Mouse (Mus musculus): ENCODE measurements at regions not wholly inside any gene's neighbourhood (a gene's known extent, or its start where the extent isn't known, plus 50 kb on each side); places are given as distances from the start of the nearest gene placed in this dataset.
"Not testable (repeated sequence)": the region's sequence is repeated elsewhere in the genome, so short reads cannot be mapped to it uniquely, and the experiment has no call there.

DNA sequence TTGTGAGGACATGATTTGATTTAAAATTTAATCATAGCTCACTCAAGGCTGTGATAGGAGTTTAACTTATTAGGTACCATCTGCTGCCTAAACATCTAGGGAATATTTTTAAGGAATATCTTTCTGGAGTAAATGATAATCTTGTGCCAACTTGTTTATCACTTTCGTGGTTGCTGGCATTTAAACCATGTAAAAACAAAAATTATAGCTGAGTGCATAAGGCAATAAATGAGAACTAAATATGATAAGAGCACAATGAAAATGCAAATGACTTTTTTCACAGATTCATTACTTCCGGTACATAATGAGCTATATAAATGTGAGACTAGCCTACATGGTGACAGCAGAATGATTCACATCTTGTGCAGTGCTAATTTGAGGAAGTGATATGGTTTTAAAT lies 221.8 kb upstream of the Tmprss15 start:
- no peak for DNase-seq

DNA sequence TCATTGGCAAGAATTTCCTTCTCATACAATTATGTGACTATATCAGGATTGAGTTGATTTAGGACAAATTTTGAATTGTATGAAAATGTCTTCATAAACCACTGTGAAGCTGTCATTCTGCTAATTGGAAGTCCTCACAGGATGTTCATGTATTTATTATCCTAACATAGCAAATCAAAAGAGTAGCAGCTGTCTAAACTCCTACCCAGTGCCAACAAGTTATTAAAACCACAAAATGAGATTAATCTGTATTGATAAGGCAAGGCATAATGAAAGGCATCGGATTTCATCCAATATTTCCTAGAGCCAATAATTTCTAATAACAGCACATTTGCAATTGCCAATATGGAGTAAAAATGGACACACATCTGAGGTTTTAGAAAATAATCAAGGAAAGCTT lies 217.6 kb upstream of the Tmprss15 start:
- no peak for DNase-seq

DNA sequence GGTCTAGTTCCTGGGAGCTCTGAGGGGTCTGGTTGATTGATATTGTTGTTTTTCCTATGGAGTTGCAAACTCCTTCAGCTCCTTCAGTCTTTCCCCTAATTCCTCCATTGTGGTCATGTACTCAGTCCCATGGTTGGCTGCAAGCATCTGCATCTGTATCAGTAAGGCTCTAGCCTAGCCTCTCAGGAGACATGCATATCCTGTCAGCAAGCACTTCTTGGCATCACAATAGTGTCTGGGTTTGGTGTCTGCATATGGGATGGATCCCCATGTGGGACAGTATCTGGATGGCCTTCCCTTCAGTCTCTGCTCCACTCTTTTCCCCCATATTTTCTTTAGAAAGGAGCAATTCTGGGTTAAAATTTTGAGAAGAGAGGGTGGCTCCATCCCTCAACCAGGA lies 205.7 kb upstream of the Tmprss15 start:
- DNase-seq: not testable (repeated sequence)

DNA sequence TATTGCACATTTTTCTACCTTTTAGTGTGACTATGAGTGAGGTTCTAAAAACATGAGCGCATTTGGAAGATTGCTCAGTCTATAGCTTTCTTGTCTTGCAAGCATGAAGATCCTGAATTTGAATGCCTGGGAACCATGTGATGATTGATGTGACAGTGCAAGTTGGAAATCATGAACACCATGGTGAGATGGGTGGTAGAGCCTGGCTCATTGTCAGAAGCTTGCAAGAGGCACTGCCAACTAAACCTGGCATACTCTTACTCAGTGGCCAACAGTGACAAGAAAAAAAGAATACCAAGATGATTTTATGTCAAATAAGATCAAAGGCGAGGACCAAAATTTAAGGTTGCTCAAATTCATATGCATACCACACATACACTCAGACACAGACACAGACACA lies 188.1 kb upstream of the Tmprss15 start:
- DNase-seq: no peak

DNA sequence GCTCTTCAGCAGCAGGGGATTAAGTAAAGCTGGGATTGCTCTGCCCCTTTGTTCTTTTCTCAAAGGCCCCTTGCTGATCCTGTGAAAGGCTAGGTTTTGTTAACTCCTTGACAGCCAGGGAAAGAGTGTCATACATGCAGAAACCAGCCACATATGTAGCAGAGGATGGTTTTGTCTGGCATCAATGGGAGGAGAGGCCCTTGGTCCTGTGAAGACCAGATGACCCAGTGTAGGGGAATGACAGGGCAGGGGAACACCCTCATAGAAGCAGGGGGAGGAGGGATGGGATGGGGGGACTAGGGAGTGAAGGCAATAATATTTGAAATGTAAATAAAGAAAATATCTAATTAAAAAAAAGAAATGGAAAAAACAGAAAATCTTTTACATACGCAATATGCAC lies 165.6 kb upstream of the Tmprss15 start:
- DNase-seq: no peak

DNA sequence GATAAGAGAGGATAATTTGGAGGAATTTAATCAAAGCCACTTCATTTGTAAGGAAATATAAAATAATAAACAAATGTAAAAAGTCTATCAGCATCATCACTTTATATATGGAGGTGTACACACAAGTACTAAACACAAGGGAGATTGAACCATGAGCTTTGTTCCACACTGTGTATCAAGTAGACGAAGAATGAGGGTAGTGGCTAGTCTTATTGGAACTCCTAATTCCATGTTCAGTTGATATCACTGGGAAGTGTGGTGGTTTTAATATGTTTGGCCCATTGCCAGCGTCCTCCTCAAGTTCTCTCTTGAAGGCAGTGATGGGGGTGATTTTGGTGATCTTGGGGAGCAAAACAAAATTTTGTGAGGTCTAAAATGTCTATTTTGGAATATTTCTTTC lies 165.2 kb upstream of the Tmprss15 start:
- DNase-seq: no peak

DNA sequence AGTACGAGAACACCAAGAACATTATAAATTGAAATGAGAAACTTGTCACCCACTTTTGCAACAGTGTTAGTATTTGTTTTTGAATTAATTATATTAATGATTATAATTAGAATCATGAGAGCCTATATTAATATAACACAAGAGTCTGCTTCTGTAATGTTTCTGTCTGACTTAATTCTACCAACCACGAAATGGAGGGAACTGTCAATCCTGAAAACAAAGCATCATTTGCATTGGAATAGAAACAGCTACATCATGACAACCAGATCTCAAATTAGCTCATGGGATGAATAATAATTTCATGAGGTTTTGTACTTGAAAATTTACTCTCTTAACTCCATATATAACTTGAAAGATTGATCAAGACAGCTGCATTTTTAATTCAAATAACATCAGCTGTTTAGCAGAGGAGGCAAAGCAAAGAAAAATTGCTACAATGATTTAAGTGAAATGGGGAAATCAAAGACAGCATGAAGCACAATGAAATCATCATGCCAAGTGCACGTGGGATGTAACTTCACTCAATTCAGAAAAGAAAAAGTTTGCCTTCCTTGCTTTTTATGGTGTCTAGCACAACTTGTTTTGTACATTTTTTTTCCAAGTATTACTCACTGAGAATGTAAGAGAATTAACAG lies 150.1 kb upstream of the Tmprss15 start:
- DNase-seq: no peak

DNA sequence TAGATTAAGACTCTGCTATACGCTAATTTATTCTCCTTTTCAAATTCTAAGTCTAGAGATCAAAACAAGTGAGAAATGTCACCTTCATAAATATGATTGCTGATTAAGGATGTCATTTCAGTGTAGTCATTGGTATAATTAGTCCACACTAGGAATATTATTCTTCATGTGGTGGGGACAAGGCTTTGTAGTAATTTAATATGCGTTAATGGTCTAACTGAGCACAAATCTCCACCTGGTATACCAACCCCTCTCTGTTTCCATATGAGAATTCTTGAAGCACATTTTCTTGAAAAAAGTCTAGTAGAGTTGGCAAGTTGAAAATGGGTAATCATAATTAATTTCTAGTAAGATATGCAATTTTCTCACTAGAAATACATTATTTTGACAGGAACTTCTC lies 149.3 kb upstream of the Tmprss15 start:
- no peak for DNase-seq

DNA sequence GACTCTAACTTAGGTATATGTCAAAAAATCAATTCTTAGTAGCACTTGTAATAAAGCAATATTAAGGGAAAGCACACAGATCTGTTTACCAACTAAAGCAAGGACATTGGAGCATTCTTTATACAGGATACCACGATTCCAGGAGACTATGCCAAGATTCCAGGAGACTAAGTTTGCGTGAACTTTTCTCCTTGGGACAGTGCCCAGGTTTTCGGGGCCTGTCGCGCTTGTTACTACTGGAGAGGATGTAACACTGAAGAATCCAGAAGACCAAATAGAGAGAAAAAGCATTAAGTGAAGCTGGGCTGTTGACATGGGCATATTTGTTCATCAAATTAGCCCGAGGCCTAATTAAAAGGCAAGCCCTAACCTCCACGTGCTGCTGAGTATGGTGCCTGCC lies 100.3 kb upstream of the Tmprss15 start:
- no peak for DNase-seq

DNA sequence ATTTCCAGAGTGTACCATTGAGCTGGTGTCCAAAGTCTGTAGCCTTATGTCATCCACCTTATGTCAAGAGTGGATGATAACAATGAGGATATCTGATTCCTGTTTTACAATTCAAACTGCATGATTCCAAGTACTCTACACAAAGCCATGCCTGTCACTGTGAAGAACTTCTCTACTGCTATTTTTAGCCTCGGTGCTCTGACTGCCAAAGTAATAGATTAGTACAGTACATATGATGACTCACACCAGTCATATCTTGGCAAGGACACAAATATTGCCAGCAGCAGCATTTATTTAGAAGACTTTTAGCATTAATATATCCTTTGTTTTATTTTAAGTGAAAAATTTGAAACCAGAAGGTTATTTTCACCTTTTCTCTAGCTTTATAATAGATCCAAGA lies 95.6 kb upstream of the Tmprss15 start:
- peak in 1 of 2 experiments; percentile 10 for DNase-seq

DNA sequence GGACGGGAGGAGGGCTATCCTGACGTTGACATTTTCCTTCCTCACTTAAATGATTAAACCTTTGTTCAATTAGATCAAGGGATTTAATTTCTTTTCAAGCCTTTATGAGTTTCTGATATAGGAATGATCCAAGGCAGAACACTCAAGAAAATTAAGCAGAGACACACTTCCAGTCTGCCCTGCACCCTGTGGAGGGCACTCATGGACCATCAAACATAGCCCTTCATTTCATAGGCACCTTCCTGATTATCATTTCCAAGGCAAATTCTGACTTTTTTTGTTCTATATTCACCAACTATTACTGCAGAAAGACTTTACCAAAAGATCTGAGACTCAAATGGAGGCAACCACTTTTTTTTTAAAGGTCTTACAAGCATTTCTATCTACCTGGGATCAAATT lies 91.6 kb upstream of the Tmprss15 start:
- DNase-seq: peak; percentile 30 to 44

DNA sequence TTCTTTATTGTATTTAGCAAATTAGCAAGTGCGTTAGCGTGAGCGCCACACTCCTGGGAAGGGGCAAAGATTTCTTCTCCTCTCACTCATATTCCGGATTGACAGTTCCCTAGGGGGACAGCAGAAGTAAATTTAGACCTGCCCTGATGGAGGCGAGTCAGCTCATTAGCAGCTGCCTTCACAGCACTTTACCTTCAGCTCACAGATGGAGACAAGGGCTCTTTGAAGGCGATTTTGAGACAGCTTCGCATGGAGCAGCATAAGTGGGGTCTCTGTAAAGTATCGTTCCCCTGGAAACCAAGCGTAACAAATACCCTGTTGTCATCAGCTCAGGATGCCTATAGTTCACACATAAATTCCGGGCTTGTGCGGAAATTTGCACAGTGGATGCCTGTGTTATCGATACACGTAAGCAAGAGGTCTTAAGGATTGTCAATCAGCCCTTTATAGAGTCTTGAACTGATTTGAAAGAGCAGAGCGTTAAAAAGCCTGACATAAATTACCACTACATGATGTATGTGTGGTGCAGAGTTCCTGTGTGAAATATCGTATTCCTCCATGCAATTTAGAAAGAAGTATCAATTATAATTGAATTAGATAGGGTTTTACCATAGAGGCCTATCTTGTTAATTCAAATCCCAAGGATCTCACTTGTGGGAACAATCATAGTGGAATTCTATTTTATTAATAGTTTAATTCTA lies 86.6 kb upstream of the Tmprss15 start:
- no peak for DNase-seq

DNA sequence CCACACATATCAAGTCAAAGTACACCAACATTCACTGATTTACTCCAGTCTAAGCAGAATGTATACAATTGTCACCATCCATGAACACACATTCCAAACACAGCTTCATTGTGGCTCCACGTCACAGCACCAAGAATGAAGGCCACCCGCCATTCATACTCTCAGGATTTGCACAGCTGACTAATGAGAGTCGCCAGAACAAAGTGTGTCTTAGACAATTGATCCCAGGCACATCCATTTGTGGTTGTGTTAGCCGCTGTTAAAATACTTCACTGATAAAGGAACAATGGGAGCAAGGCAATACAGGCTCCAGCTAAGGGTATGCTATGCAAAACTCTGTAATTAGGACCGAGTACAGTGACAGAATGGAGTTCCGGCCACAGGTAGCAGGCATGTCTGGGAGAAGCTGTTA lies 85.9 kb upstream of the Tmprss15 start:
- DNase-seq: no peak

DNA sequence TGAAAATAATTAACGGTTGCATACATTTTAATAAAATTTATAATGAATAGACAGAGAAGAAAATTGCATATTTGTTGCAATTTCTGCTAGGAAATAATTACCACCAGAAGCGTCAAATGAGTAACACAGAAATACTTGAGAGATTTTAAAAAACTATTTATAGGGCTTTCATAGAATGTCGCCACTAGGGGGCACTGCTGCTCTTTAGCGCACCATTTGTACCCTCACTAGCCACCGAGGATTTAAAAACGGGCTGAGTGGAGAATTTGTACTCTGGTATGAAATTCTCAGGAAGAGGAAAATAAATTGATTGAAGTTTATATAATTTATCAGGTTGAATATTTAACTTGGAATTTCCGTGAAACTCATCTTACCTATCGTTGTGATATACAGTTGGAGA lies 77.3 kb upstream of the Tmprss15 start:
- DNase-seq: peak; percentile 80 to 81

DNA sequence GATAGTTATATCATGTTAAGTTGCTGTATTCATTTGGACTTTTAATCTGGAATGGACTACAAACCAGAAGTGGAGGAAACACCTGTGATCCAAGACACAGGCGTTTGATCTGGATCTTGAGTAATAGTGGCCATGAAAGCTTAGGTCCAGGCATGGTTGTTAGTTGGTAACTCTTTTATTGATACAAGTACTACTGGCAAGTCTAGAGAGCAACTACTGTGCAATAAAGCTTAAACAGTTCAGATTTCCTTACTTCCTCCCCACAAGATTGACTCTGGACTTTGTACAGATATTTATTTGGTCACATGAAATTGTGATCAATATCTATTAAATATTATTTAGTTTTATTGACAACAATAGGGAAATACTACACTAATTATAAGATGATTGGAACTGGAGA lies 51.9 kb upstream of the Tmprss15 start:
- DNase-seq: no peak

Data from cerebellum, postnatal 36 days (tissue).